ENCODE assay signal across 25 mouse cellular contexts in genomic region chr10:23923941-23924340, GRCm38 (mm10). TPM values are rescaled to one million over a fixed set of nuclear protein-coding genes. Genes with fewer than 3 reads are reported as not detected.
A peak's percentile ranks its signal among the peaks of the same experiment; 100 is the strongest.
DNase-seq lines count a peak whose midpoint lies in the region; ATAC-seq and TF ChIP-seq lines count a peak whose summit lies in the region.
"Had no signal": no experiment of that assay in that cellular context is flagged by ENCODE, and none has a peak within 500 bp of the region (broad histone marks: within the 10 kb centered on the region; RNA-seq: fewer than 3 reads in every experiment).

No protein-coding gene starts in this region.

- H3K27me3 ChIP-seq in liver, adult 2 months (ENCODE audit: control insufficient read depth, insufficient read depth, low read length): no peaks in the 10 kb centered on the region
- no peaks in the 10 kb centered on the region for H3K27me3 ChIP-seq in liver, embryonic 11.5 days (replicated peaks; ENCODE audit: control insufficient read depth, insufficient read depth, low read length)
- no peaks in the 10 kb centered on the region for H3K27me3 ChIP-seq in kidney, embryonic 16.5 days (ENCODE audit: insufficient read depth, low read length)
- H3K27me3 ChIP-seq: embryonic facial prominence, embryonic 12.5 days; forebrain, embryonic 13.5 days; forebrain, embryonic 15.5 days had no signal

- H3K9me3 ChIP-seq in liver, embryonic 11.5 days (ENCODE audit: control insufficient read depth, low read length): no peaks in the 10 kb centered on the region
- no peaks in the 10 kb centered on the region for H3K9me3 ChIP-seq in kidney, embryonic 16.5 days (ENCODE audit: low read length)
- H3K9me3 ChIP-seq: embryonic facial prominence, embryonic 10.5 days; embryonic facial prominence, embryonic 12.5 days; forebrain, embryonic 13.5 days; forebrain, embryonic 15.5 days had no signal

- no peaks in the 10 kb centered on the region for H3K36me3 ChIP-seq in liver, adult 2 months (ENCODE audit: control insufficient read depth, insufficient read depth, low read length)
- H3K36me3 ChIP-seq in liver, embryonic 11.5 days (ENCODE audit: control insufficient read depth, insufficient read depth, low read length): no peaks in the 10 kb centered on the region
- no peaks in the 10 kb centered on the region for H3K36me3 ChIP-seq in kidney, embryonic 16.5 days (ENCODE audit: insufficient read depth, low read length)
- H3K36me3 ChIP-seq: embryonic facial prominence, embryonic 10.5 days; embryonic facial prominence, embryonic 12.5 days; forebrain, embryonic 15.5 days had no signal

- no peak for ATAC-seq in liver, embryonic 11.5 days (replicated peaks; ENCODE audit: low FRiP score)
- ATAC-seq in kidney, embryonic 16.5 days (ENCODE audit: low FRiP score, low TSS enrichment): no peak
- ATAC-seq: forebrain, embryonic 13.5 days; forebrain, embryonic 15.5 days; forebrain, postnatal 0 days had no signal

- peak overlapping the region; percentile 60; the same call in 1 of the 2 replicates for H3K27ac ChIP-seq in liver, adult 2 months (replicated peaks; ENCODE audit: insufficient read depth, low read depth, low read length)
- H3K27ac ChIP-seq in liver, embryonic 11.5 days (ENCODE audit: low read depth, low read length): no peak overlapping the region
- H3K27ac ChIP-seq in kidney, embryonic 16.5 days (ENCODE audit: low read length): no peak overlapping the region
- H3K27ac ChIP-seq: embryonic facial prominence, embryonic 10.5 days; embryonic facial prominence, embryonic 12.5 days; forebrain, embryonic 13.5 days; forebrain, embryonic 15.5 days had no signal

- no peak overlapping the region for H3K4me3 ChIP-seq in liver, adult 2 months (ENCODE audit: insufficient read depth, low read depth, low read length)
- no peak overlapping the region for H3K4me3 ChIP-seq in liver, embryonic 11.5 days (ENCODE audit: low read depth, low read length)
- H3K4me3 ChIP-seq in kidney, embryonic 16.5 days (ENCODE audit: low read length): no peak overlapping the region
- H3K4me3 ChIP-seq: embryonic facial prominence, embryonic 10.5 days; embryonic facial prominence, embryonic 12.5 days; forebrain, embryonic 13.5 days; forebrain, embryonic 15.5 days had no signal

- intact Hi-C loops in heart, postnatal 14 days (cut with DNase I): no loop called here

- no peak overlapping the region for H3K4me2 ChIP-seq in liver, embryonic 11.5 days
- H3K4me2 ChIP-seq in kidney, embryonic 16.5 days (replicated peaks; ENCODE audit: low read depth, low read length): no peak overlapping the region
- H3K4me2 ChIP-seq: embryonic facial prominence, embryonic 12.5 days; forebrain, embryonic 13.5 days; forebrain, embryonic 15.5 days had no signal

- TF ChIP-seq CTCF in liver, adult 2 months (IDR thresholded peaks at IDR 0.05; ENCODE audit: low read depth, low read length): no peak

- WGBS in liver, adult 2 months: 15% methylated on average over 2 of the region's 2 CpGs
- WGBS in liver, embryonic 11.5 days: 69% methylated on average over 2 of the region's 2 CpGs
- 78% methylated on average over 2 of the region's 2 CpGs for whole genome bisulfite sequencing in kidney, embryonic 16.5 days

- DNase-seq in heart, adult 8-10 months (ENCODE audit: low spot score): peak; percentile 13
- no peak for DNase-seq in heart, postnatal 14 days
- DNase-seq in liver, adult 2 months (ENCODE audit: extremely low read depth, low read depth, low spot score): peak; percentile 98
- no peak for DNase-seq in liver, embryonic 11.5 days (ENCODE audit: low spot score)
- peak; percentile 10 for DNase-seq in skeletal muscle tissue, adult 2 months (ENCODE audit: low read depth, low spot score)
- DNase-seq: adrenal gland, postnatal 10 days; adrenal gland, postnatal 25 days; cerebellum, adult 11-12 months; cerebellum, adult 2 months; cerebellum, adult 9-10 months; cerebellum, postnatal 10 days; cerebellum, postnatal 25 days; forebrain, postnatal 0 days had no signal

- H3K4me1 ChIP-seq in liver, adult 2 months (ENCODE audit: control insufficient read depth, insufficient read depth, low read length): peaks cover 10% of the 10 kb centered on the region; the same call in 1 of the 2 replicates
- H3K4me1 ChIP-seq in liver, embryonic 11.5 days (replicated peaks; ENCODE audit: control insufficient read depth, insufficient read depth, low read length): no peaks in the 10 kb centered on the region
- no peaks in the 10 kb centered on the region for H3K4me1 ChIP-seq in kidney, embryonic 16.5 days (ENCODE audit: insufficient read depth, low read length)
- H3K4me1 ChIP-seq: embryonic facial prominence, embryonic 10.5 days; embryonic facial prominence, embryonic 12.5 days; forebrain, embryonic 13.5 days; forebrain, embryonic 15.5 days had no signal

- H3K9ac ChIP-seq in liver, adult 2 months (ENCODE audit: low read depth, low read length): no peak overlapping the region
- no peak overlapping the region for H3K9ac ChIP-seq in liver, embryonic 11.5 days (ENCODE audit: low read depth, low read length)
- no peak overlapping the region for H3K9ac ChIP-seq in kidney, embryonic 16.5 days (replicated peaks; ENCODE audit: low read length)
- H3K9ac ChIP-seq: embryonic facial prominence, embryonic 12.5 days; forebrain, embryonic 13.5 days; forebrain, embryonic 15.5 days; forebrain, postnatal 0 days had no signal

- H3K79me2 ChIP-seq in liver, adult 2 months (ENCODE audit: control insufficient read depth, insufficient read depth, low read length): no peaks in the 10 kb centered on the region

- TF ChIP-seq POLR2A in liver, adult 2 months (IDR thresholded peaks at IDR 0.05; ENCODE audit: extremely low read depth, insufficient read depth, low read length): no peak

RNA-seq across cellular contexts. Expression of gene Taar1, which starts 3.8 kb away (rescaled TPM):
- total RNA-seq in heart, adult 8-10 months (2022): not detected
- not detected for total RNA-seq in heart, postnatal 14 days (2021)
- not detected in 2 replicates for total RNA-seq in liver, adult 2 months (2014; rRNA removed)
- polyA plus RNA-seq in liver, adult 2 months (2012; rRNA removed): not detected in 2 replicates
- not detected in 2 replicates for polyA plus RNA-seq in liver, embryonic 11.5 days (2014; fragmentation: Nextera tagmentation; extraction: Ambion mirVana)
- not detected in 2 replicates for polyA plus RNA-seq in kidney, embryonic 16.5 days (2015; fragmentation: Nextera tagmentation; extraction: Ambion mirVana)
- total RNA-seq: adrenal gland, adult 18-20 months; adrenal gland, postnatal 10 days; adrenal gland, postnatal 25 days; ES-E14; forebrain, postnatal 0 days; MEL had no signal
- polyA plus RNA-seq: C2C12; cerebellum, adult 2 months; cortical plate, adult 2 months; embryonic facial prominence, embryonic 10.5 days; embryonic facial prominence, embryonic 12.5 days; embryonic facial prominence, embryonic 14.5 days; forebrain, embryonic 11.5 days; forebrain, embryonic 13.5 days; forebrain, embryonic 15.5 days; forebrain, postnatal 0 days had no signal

RNA-seq across cellular contexts. Expression of gene Taar2, which starts 14.4 kb away (rescaled TPM):
- total RNA-seq in heart, adult 8-10 months (2022): not detected
- not detected for total RNA-seq in heart, postnatal 14 days (2021)
- not detected in 2 replicates for total RNA-seq in liver, adult 2 months (2014; rRNA removed)
- not detected in 2 replicates for polyA plus RNA-seq in liver, adult 2 months (2012; rRNA removed)
- not detected in 2 replicates for polyA plus RNA-seq in liver, embryonic 11.5 days (2014; fragmentation: Nextera tagmentation; extraction: Ambion mirVana)
- polyA plus RNA-seq in kidney, embryonic 16.5 days (2015; fragmentation: Nextera tagmentation; extraction: Ambion mirVana): not detected in 2 replicates
- total RNA-seq: adrenal gland, adult 18-20 months; adrenal gland, postnatal 10 days; adrenal gland, postnatal 25 days; ES-E14; forebrain, postnatal 0 days; MEL had no signal
- polyA plus RNA-seq: C2C12; cerebellum, adult 2 months; cortical plate, adult 2 months; embryonic facial prominence, embryonic 10.5 days; embryonic facial prominence, embryonic 12.5 days; embryonic facial prominence, embryonic 14.5 days; forebrain, embryonic 11.5 days; forebrain, embryonic 13.5 days; forebrain, embryonic 15.5 days had no signal

RNA-seq across cellular contexts. Expression of gene Taar3, which starts 25.4 kb away (rescaled TPM):
- total RNA-seq in heart, adult 8-10 months (2022): not detected
- total RNA-seq in heart, postnatal 14 days (2021): not detected
- total RNA-seq in liver, adult 2 months (2014; rRNA removed): not detected in 2 replicates
- polyA plus RNA-seq in liver, adult 2 months (2012; rRNA removed): not detected in 2 replicates
- polyA plus RNA-seq in liver, embryonic 11.5 days (2014; fragmentation: Nextera tagmentation; extraction: Ambion mirVana): not detected in 2 replicates
- not detected in 2 replicates for polyA plus RNA-seq in kidney, embryonic 16.5 days (2015; fragmentation: Nextera tagmentation; extraction: Ambion mirVana)
- total RNA-seq: adrenal gland, adult 18-20 months; adrenal gland, postnatal 10 days; adrenal gland, postnatal 25 days; ES-E14; forebrain, postnatal 0 days; MEL had no signal
- polyA plus RNA-seq: C2C12; cerebellum, adult 2 months; cortical plate, adult 2 months; embryonic facial prominence, embryonic 10.5 days; embryonic facial prominence, embryonic 12.5 days; embryonic facial prominence, embryonic 14.5 days; forebrain, embryonic 11.5 days; forebrain, embryonic 13.5 days; forebrain, embryonic 15.5 days; forebrain, postnatal 0 days had no signal

RNA-seq across cellular contexts. Expression of gene Vnn1, which starts 29.5 kb away (rescaled TPM):
- total RNA-seq in heart, adult 8-10 months (2022): under 1 TPM; 0.25 to 0.72 (median 0.35) TPM
- total RNA-seq in heart, postnatal 14 days (2021): 1 to 10 TPM; 1.1 TPM
- 18.5 and 48.4 TPM in 2 replicates for total RNA-seq in liver, adult 2 months (2014; rRNA removed)
- 34.7 and 40.5 TPM in 2 replicates for polyA plus RNA-seq in liver, adult 2 months (2012; rRNA removed)
- polyA plus RNA-seq in liver, embryonic 11.5 days (2014; fragmentation: Nextera tagmentation; extraction: Ambion mirVana): 1.3 and 1.4 TPM in 2 replicates
- polyA plus RNA-seq in kidney, embryonic 16.5 days (2015; fragmentation: Nextera tagmentation; extraction: Ambion mirVana): 4.2 and 4.5 TPM in 2 replicates
- total RNA-seq: MEL had no signal
- polyA plus RNA-seq: forebrain, embryonic 13.5 days had no signal

RNA-seq across cellular contexts. Expression of gene Taar4, which starts 36.4 kb away (rescaled TPM):
- not detected for total RNA-seq in heart, adult 8-10 months (2022)
- not detected for total RNA-seq in heart, postnatal 14 days (2021)
- total RNA-seq in liver, adult 2 months (2014; rRNA removed): not detected in 2 replicates
- not detected in 2 replicates for polyA plus RNA-seq in liver, adult 2 months (2012; rRNA removed)
- polyA plus RNA-seq in liver, embryonic 11.5 days (2014; fragmentation: Nextera tagmentation; extraction: Ambion mirVana): not detected in 2 replicates
- not detected in 2 replicates for polyA plus RNA-seq in kidney, embryonic 16.5 days (2015; fragmentation: Nextera tagmentation; extraction: Ambion mirVana)
- total RNA-seq: adrenal gland, adult 18-20 months; adrenal gland, postnatal 10 days; adrenal gland, postnatal 25 days; ES-E14; forebrain, postnatal 0 days; MEL had no signal
- polyA plus RNA-seq: C2C12; cerebellum, adult 2 months; cortical plate, adult 2 months; embryonic facial prominence, embryonic 10.5 days; embryonic facial prominence, embryonic 12.5 days; embryonic facial prominence, embryonic 14.5 days; forebrain, embryonic 11.5 days; forebrain, embryonic 13.5 days; forebrain, embryonic 15.5 days; forebrain, postnatal 0 days had no signal

Comparison
In these comparisons a context has a peak if more than half of its experiments do, and no peak if none do; other contexts are left out.
1. DNase-seq: peak in heart, adult 8-10 months (single experiment), liver, adult 2 months (single experiment) and skeletal muscle tissue, adult 2 months (single experiment); none in heart, postnatal 14 days (0 of 2) and liver, embryonic 11.5 days (single experiment).